In genomic region chr1:132155737-132156136, GRCm38 (mm10) we compare ENCODE assay signal across 8 mouse cellular contexts. TPM values are rescaled to one million over a fixed set of nuclear protein-coding genes. Genes with fewer than 3 reads are reported as not detected.
DNase-seq lines count a peak whose midpoint lies in the region; ATAC-seq lines count a peak whose summit lies in the region.

No protein-coding gene starts in this region.

- no peak for ATAC-seq in forebrain, embryonic 16.5 days
- peak; percentile 81 for ATAC-seq in erythroblast, adult 5-6 weeks (replicated peaks; ENCODE audit: low FRiP score, poor library complexity, severe bottlenecking)

- intact Hi-C loops in heart, postnatal 25 days (cut with DNase I), result loop anchor here (1.0 to 5.0 kb wide), 4 partner anchors 34 to 199 kb away; no protein-coding TSS in a partner anchor

- H3K9me3 ChIP-seq in forebrain, embryonic 10.5 days, result no peaks in the 10 kb centered on the region
- H3K9me3 ChIP-seq in forebrain, embryonic 16.5 days (ENCODE audit: control insufficient read depth, low read length), result no peaks in the 10 kb centered on the region

- H3K36me3 ChIP-seq in forebrain, embryonic 10.5 days (replicated peaks), result no peaks in the 10 kb centered on the region
- no peaks in the 10 kb centered on the region for H3K36me3 ChIP-seq in forebrain, embryonic 16.5 days (ENCODE audit: control insufficient read depth, insufficient read depth)

- H3K4me1 ChIP-seq in forebrain, embryonic 10.5 days, result peaks cover 52% of the 10 kb centered on the region
- H3K4me1 ChIP-seq in forebrain, embryonic 16.5 days (replicated peaks; ENCODE audit: control insufficient read depth, insufficient read depth, low read length), result peaks cover 33% of the 10 kb centered on the region

- 15% methylated on average over 6 of the region's 6 CpGs for WGBS in forebrain, embryonic 10.5 days
- 13% methylated on average over 6 of the region's 6 CpGs for WGBS in forebrain, embryonic 16.5 days

- peaks cover 57% of the 10 kb centered on the region for H3K27me3 ChIP-seq in forebrain, embryonic 10.5 days (ENCODE audit: poor library complexity, severe bottlenecking)
- H3K27me3 ChIP-seq in forebrain, embryonic 16.5 days (replicated peaks; ENCODE audit: control insufficient read depth, insufficient read depth, low read length), result no peaks in the 10 kb centered on the region

- H3K4me3 ChIP-seq in forebrain, embryonic 10.5 days, result no peak overlapping the region
- H3K4me3 ChIP-seq in forebrain, embryonic 16.5 days (replicated peaks; ENCODE audit: low read length), result no peak overlapping the region

- no peak overlapping the region for H3K9ac ChIP-seq in forebrain, embryonic 16.5 days (replicated peaks; ENCODE audit: low read depth, low read length)

- peak; percentile 77 for DNase-seq in forebrain, embryonic 10.5 days (ENCODE audit: extremely low spot score, low spot score)
- peak; percentile 88 for DNase-seq in brain, adult 2 months (ENCODE audit: low read depth, low spot score)
- peak; percentile 55 for DNase-seq in heart, postnatal 25 days (ENCODE audit: low spot score)
- peak; percentile 81 to 85 for DNase-seq in layer of hippocampus, postnatal 10 days (ENCODE audit: low spot score in 2 of 2)
- DNase-seq in lung, postnatal 14 days, result peak; percentile 89
- peak; percentile 74 for DNase-seq in right cerebral cortex, postnatal 4 days

- H3K4me2 ChIP-seq in forebrain, embryonic 16.5 days (ENCODE audit: low read length), result no peak overlapping the region

- no peak overlapping the region for H3K27ac ChIP-seq in forebrain, embryonic 10.5 days
- H3K27ac ChIP-seq in forebrain, embryonic 16.5 days (ENCODE audit: low read length), result no peak overlapping the region

RNA-seq across cellular contexts. Expression of gene Cdk18, which starts 16.3 kb away (rescaled TPM):
- polyA plus RNA-seq in forebrain, embryonic 10.5 days (2016; fragmentation: Nextera tagmentation; extraction: Ambion mirVana), result 1.4 and 1.5 TPM in 2 replicates
- polyA plus RNA-seq in forebrain, embryonic 16.5 days (2015; fragmentation: Nextera tagmentation; extraction: Ambion mirVana), result 0.48 and 1.9 TPM in 2 replicates
- total RNA-seq in erythroblast, adult 5-6 weeks (2015; ENCODE audit: low replicate concordance), result not detected in 2 replicates
- total RNA-seq in erythroblast, adult 5-6 weeks (2017; ENCODE audit: low replicate concordance), result 0.28 TPM in 1 of 2 replicates, not detected in the other
- 10 to 100 TPM; 10.9 to 12.0 TPM for total RNA-seq in heart, postnatal 25 days (2021)
- 10 to 100 TPM; 19.3 to 23.4 TPM for total RNA-seq in layer of hippocampus, postnatal 10 days (2021)

RNA-seq across cellular contexts. Expression of gene Lemd1, which starts 35.5 kb away (rescaled TPM):
- 4.1 and 4.2 TPM in 2 replicates for polyA plus RNA-seq in forebrain, embryonic 10.5 days (2016; fragmentation: Nextera tagmentation; extraction: Ambion mirVana)
- 14.9 and 18.4 TPM in 2 replicates for polyA plus RNA-seq in forebrain, embryonic 16.5 days (2015; fragmentation: Nextera tagmentation; extraction: Ambion mirVana)
- not detected in 2 replicates for total RNA-seq in erythroblast, adult 5-6 weeks (2015; ENCODE audit: low replicate concordance)
- not detected in 2 replicates for total RNA-seq in erythroblast, adult 5-6 weeks (2017; ENCODE audit: low replicate concordance)
- not detected for total RNA-seq in heart, postnatal 25 days (2021)
- 1 to 10 TPM; 4.9 TPM for total RNA-seq in layer of hippocampus, postnatal 10 days (2021)

RNA-seq across cellular contexts. Expression of gene AC124108.1, which starts 35.5 kb away (rescaled TPM):
- polyA plus RNA-seq in forebrain, embryonic 10.5 days (2016; fragmentation: Nextera tagmentation; extraction: Ambion mirVana), result 1.8 and 3.3 TPM in 2 replicates
- polyA plus RNA-seq in forebrain, embryonic 16.5 days (2015; fragmentation: Nextera tagmentation; extraction: Ambion mirVana), result 2.5 and 3.3 TPM in 2 replicates
- not detected in 2 replicates for total RNA-seq in erythroblast, adult 5-6 weeks (2015; ENCODE audit: low replicate concordance)
- total RNA-seq in erythroblast, adult 5-6 weeks (2017; ENCODE audit: low replicate concordance), result not detected in 2 replicates
- not detected for total RNA-seq in heart, postnatal 25 days (2021)
- 1 to 10 TPM; 1.7 TPM for total RNA-seq in layer of hippocampus, postnatal 10 days (2021)

Comparison
In these comparisons a context has a peak if more than half of its experiments do, and no peak if none do; other contexts are left out.
1. RNA of gene Cdk18, which starts 16.3 kb away (total RNA-seq): 19.3 to 23.4 TPM in layer of hippocampus, postnatal 10 days and 10.9 to 12.0 TPM in heart, postnatal 25 days; 0.28 TPM in erythroblast, adult 5-6 weeks; every median in the first group is over 4 times any median in the second.
2. RNA of gene Lemd1, which starts 35.5 kb away (total RNA-seq): 4.9 TPM in layer of hippocampus, postnatal 10 days; not detected in heart, postnatal 25 days and not detected in erythroblast, adult 5-6 weeks; every median in the first group is over 4 times any median in the second.
3. Peak in every context shown above with its lines, with median percentiles within 50 percentile points of each other: DNase-seq.